Mouse (Mus musculus): ENCODE measurements around the gene Tsr3. TPM values are rescaled to one million over a fixed set of nuclear protein-coding genes. Genes with fewer than 3 reads are reported as not detected.

Tsr3 gene
- total RNA-seq, 2 experiments from 2014 or later, result 23.5 to 25.5 TPM

Small RNA genes lying within 50 kb of the gene (microRNA-seq; reads per million reads assigned to microRNA genes)
- 17.8 to 28.1 reads per million in 2 experiments for gene Mir3547

Other genes with a start within 250 kb of the Tsr3 start
- gene Cramp1l, start 224.4 kb upstream of the Tsr3 start, total RNA-seq (2021), result 10 to 100 TPM; 27.2 to 28.3 TPM
- gene Ift140, start 224.1 kb upstream of the Tsr3 start, total RNA-seq (2021), result 10 to 100 TPM; 23.8 to 24.0 TPM
- gene Tmem204, start 156.6 kb upstream of the Tsr3 start, total RNA-seq (2021), result 1 to 10 TPM; 7.7 to 8.2 TPM
- gene Telo2, start 124.2 kb upstream of the Tsr3 start, total RNA-seq (2021), result 10 to 100 TPM; 36.6 to 37.8 TPM
- 1 to 10 TPM; 2.3 to 2.5 TPM for gene Ptx4, start 119.4 kb upstream of the Tsr3 start, total RNA-seq (2021)
- gene Clcn7, start 106.8 kb upstream of the Tsr3 start, total RNA-seq (2021), result 10 to 100 TPM; 52.3 to 53.0 TPM
- gene Ccdc154, start 77.7 kb upstream of the Tsr3 start, total RNA-seq (2021), result under 1 TPM; 0.15 TPM
- not detected for gene Gm38655, start 64.7 kb upstream of the Tsr3 start, total RNA-seq (2021)
- gene BC003965, start 55.6 kb upstream of the Tsr3 start, total RNA-seq (2021), result 10 to 100 TPM; 20.3 to 22.6 TPM
- gene Unkl, start 51.8 kb upstream of the Tsr3 start, total RNA-seq (2021), result 10 to 100 TPM; 39.4 to 44.6 TPM
- gene Gnptg, start within 50 bp of the Tsr3 start, total RNA-seq (2021), result 10 to 100 TPM; 67.3 to 72.2 TPM
- 1 to 10 TPM; 6.2 to 7.7 TPM for gene Baiap3, start 16.2 kb downstream of the Tsr3 start, total RNA-seq (2021)
- 100 to 1,000 TPM; 234 to 241 TPM for gene Ube2i, start 34.5 kb downstream of the Tsr3 start, total RNA-seq (2021)
- gene Prss34, start 58.2 kb downstream of the Tsr3 start, total RNA-seq (2021), result not detected
- gene Prss28, start 68.5 kb downstream of the Tsr3 start, total RNA-seq (2021), result not detected
- gene Prss29, start 78.5 kb downstream of the Tsr3 start, total RNA-seq (2021), result not detected
- under 1 TPM in 1 of 2 experiments, not detected in 1; 0.56 TPM for gene Tpsab1, start 105.4 kb downstream of the Tsr3 start, total RNA-seq (2021)
- gene Tpsb2, start 126.1 kb downstream of the Tsr3 start, total RNA-seq (2021), result under 1 TPM in 1 of 2 experiments, not detected in 1; 0.96 TPM
- gene Tpsg1, start 129.1 kb downstream of the Tsr3 start, total RNA-seq (2021), result not detected
- 100 to 1,000 TPM; 107 to 127 TPM for gene Cacna1h, start 193.6 kb downstream of the Tsr3 start, total RNA-seq (2021)
- 1 to 10 TPM; 1.2 to 2.8 TPM for gene Tekt4, start 214.4 kb downstream of the Tsr3 start, total RNA-seq (2021)

All from layer of hippocampus, postnatal 36 days (tissue).